Mouse (Mus musculus) embryonic fibroblast, embryonic 13.5 days (primary cell): ENCODE measurements around the gene H60b. TPM values are rescaled to one million over a fixed set of nuclear protein-coding genes. Genes with fewer than 3 reads are reported as not detected.
A peak's percentile ranks its signal among the peaks of the same experiment; 100 is the strongest.
"Not testable (repeated sequence)": the region's sequence is repeated elsewhere in the genome, so short reads cannot be mapped to it uniquely, and the experiment has no call there.

Experiments
- H3K27ac ChIP-seq: 2 replicates; pipeline ENCODE4 v1.5.1; 2012; ENCODE audit warnings: low read length, control low read depth, inconsistent platforms; ENCODE audit not compliant: insufficient read depth
- H3K4me1 ChIP-seq: 2 replicates; pipeline ENCODE4 v1.6.1; 2011; ENCODE audit warnings: low read length; ENCODE audit not compliant: control insufficient read depth, insufficient read depth
- H3K4me3 ChIP-seq: 2 replicates; pipeline ENCODE4 v1.5.1; 2011; ENCODE audit warnings: mild to moderate bottlenecking, control low read depth, low read length; ENCODE audit not compliant: insufficient read depth
- CTCF ChIP-seq: IDR thresholded peaks from 2 replicates; pipeline ENCODE4 v1.5.1; 2011; ENCODE audit warnings: mild to moderate bottlenecking, control low read depth, low read length, moderate library complexity, borderline replicate concordance; ENCODE audit not compliant: insufficient read depth
- POLR2A ChIP-seq: IDR thresholded peaks from 2 replicates; pipeline ENCODE4 v1.6.1; 2011; ENCODE audit warnings: low read depth, mild to moderate bottlenecking, control low read depth, low read length, moderate library complexity
- polyA plus RNA-seq: library from polyadenylated mRNA; stranded (reverse); fragments of >200 nt; gene quantifications from 2 replicates; pipeline ENCODE4 v1.2.4, GENCODE M21; 2011; ENCODE audit warnings: low read depth; ENCODE audit not compliant: missing spikeins, insufficient read length

H60b gene
- polyA plus RNA-seq, 1 experiment = 4.3 TPM

DNA sequence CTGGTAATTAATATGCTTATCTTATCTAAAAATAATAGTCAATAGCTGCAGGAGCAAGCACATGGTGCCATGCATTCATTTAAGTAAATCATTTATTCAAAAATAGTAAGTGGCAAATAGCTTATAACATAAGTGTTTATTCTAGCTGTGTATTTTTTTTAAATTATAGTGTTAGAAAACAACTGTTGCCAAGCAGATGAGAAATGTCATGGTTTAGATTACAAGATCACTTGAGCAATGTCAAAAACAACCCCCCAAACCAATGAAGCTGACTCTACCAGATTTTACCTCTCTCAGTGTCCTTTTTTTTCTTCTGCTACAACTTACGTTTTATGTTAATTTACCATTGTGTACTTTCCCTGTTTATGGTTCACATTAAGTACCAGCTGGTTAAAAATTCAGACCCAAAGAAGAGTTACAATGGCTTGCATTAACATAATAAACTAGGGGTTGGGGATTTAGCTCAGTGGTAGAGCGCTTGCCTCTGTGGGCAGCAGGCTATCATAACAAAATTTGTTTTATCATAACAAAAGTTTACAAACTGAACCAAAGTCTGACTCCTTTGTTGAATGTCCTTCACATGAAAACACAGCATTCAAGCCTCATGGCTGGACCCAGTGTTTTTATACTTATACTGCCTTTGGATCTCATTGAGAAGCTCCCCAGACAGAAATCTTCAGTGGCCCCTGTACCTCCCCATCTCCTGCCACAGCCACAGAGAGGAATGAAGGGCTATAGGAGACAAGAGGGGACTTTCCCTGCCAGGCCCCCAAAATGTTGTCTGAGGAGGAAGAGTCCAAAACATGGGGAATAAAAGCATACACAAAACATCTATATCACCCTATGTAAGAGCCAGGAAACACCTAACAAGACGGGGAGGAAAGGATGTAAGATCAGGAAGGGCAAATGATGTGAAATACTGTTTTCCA lies 3.3 kb upstream of the H60b start:
- no peak overlapping the region for H3K27ac ChIP-seq

DNA sequence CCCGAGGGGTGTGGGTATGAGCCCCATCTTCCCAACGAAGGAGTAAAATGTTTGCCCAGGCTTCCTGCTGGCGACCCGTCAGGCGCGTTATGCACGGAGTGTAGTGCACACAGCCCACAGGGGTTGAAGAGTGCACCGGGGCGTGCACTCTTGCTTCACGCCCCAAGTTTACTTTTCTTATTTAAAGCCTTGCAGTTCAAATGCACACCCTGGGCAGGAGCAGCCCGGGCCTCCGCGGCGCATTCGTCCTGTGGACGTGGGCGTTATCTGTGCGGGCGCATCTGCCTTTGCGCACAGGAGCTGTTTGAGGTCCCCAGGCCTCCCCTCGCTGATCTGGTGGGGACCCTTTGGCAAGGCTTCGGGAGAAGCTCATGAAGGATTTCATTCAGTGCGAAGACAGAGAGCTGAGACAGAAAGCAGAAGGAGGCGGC lies 760 bp downstream of the H60b start:
- Histone ChIP-seq H3K4me1 (no peaks in the 10 kb centered on the region), H3K27ac (no peak overlapping the region), H3K4me3 (peak overlapping the region; percentile 34)
- TF ChIP-seq CTCF (no peak), POLR2A (no peak)

More for the DNA sequence above, 3.3 kb upstream of the H60b start:
- Histone ChIP-seq H3K4me1 (no peaks in the 10 kb centered on the region), H3K4me3 (no peak overlapping the region)
- TF ChIP-seq CTCF = no peak
- TF ChIP-seq POLR2A = no peak

GRCm38 (mm10) chr10:22159581-22160140 lies 1.3 kb downstream of the H60b start:
- TF ChIP-seq CTCF = no peak
- no peak for TF ChIP-seq POLR2A
- no peak overlapping the region for H3K4me3 ChIP-seq
- no peaks in the 10 kb centered on the region for H3K4me1 ChIP-seq
- no peak overlapping the region for H3K27ac ChIP-seq

- 0 out of 2 replicates have a peak overlapping the region, but pooled peaks have one; percentile 11 for H3K4me3 ChIP-seq
- H3K4me1 ChIP-seq = not testable (repeated sequence)
Observed at GRCm38 (mm10) chr10:22163279-22163678, 4.9 kb downstream of the H60b start.

GRCm38 (mm10) chr10:22163705-22164583 lies 5.6 kb downstream of the H60b start:
- H3K4me3 ChIP-seq = 0 out of 2 replicates have a peak overlapping the region, but pooled peaks have one; percentile 11
- H3K27ac ChIP-seq, H3K4me1 ChIP-seq: not testable (repeated sequence)

More at GRCm38 (mm10) chr10:22163279-22163678, 4.9 kb downstream of the H60b start:
- not testable (repeated sequence) for H3K27ac ChIP-seq

DNA sequence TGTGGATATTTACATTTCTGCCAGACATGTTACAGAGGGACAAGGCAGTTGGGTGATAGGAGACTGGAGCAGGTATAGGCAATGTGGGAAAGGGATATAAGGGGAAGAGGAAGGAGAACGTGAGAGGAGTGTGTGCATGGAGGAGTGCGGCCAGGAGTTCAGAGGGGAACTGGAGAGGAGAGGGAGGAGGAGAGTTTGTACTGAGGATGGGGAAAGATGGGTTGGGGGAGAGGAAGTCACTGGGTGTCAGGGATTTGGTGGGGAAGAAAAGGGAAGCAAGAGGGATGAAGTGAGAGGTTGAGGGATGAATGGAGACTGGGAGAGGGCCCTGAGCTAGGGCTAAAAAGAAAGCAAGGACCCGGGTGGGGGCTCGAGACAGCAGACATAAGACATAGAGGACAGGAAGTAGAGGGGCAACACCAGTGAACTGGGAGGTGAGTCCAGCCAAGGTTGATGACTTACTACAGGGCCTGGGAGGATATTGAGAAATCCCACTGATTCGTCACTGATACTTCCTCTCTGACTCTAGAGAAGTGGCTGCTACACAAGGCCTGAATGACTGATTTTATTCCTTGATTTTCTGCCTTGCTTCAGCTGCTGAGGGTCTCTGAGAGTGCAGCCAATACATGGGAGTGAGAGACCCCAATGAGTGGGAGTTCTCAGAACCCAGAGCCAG lies 7.1 kb downstream of the H60b start:
- not testable (repeated sequence) for H3K4me3 ChIP-seq, H3K27ac ChIP-seq, H3K4me1 ChIP-seq

DNA sequence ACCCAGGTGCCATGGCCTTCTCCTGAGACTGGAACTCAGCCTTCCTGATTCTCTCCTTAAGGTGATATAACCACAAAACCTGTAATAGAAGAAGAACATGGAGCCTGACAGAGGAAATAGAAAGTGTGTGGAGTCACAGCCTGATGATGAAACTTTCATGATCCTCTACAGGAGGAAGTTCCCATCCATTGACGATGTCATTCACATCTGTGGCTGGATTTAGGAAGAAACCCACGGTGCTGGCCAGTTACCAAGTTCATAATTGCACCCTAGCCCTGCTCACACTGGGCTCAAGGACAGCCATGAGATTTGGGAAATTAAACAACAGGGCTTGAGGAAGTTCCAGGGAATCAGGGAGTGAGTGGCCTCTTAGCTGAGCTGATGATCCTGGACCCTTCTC lies 7.6 kb downstream of the H60b start:
- H3K27ac ChIP-seq, H3K4me3 ChIP-seq, H3K4me1 ChIP-seq: not testable (repeated sequence)

GRCm38 (mm10) chr10:22167061-22167460 lies 8.7 kb downstream of the H60b start:
- not testable (repeated sequence) for H3K4me1 ChIP-seq, H3K27ac ChIP-seq, H3K4me3 ChIP-seq

GRCm38 (mm10) chr10:22169116-22169515 lies 10.7 kb downstream of the H60b start:
- not testable (repeated sequence) for H3K4me3 ChIP-seq, H3K4me1 ChIP-seq
- H3K27ac ChIP-seq = peak overlapping the region; percentile 84

- H3K4me1 ChIP-seq, H3K4me3 ChIP-seq, H3K27ac ChIP-seq: not testable (repeated sequence)
Observed at GRCm38 (mm10) chr10:22172431-22173334, 14.3 kb downstream of the H60b start.

GRCm38 (mm10) chr10:22173335-22174189 lies 15.2 kb downstream of the H60b start:
- H3K27ac ChIP-seq, H3K4me3 ChIP-seq, H3K4me1 ChIP-seq: not testable (repeated sequence)

GRCm38 (mm10) chr10:22174190-22174487 lies 15.8 kb downstream of the H60b start:
- not testable (repeated sequence) for H3K27ac ChIP-seq, H3K4me3 ChIP-seq, H3K4me1 ChIP-seq

- not testable (repeated sequence) for H3K27ac ChIP-seq, H3K4me3 ChIP-seq, H3K4me1 ChIP-seq
Observed at GRCm38 (mm10) chr10:22176515-22176914, 18.1 kb downstream of the H60b start.
